Mouse (Mus musculus) CH12.LX (cell line): ENCODE measurements around the gene AI597479. TPM values are rescaled to one million over a fixed set of nuclear protein-coding genes. Genes with fewer than 3 reads are reported as not detected.

Source experiments
- DNase-seq: peaks from one replicate; pipeline ENCODE4 v3.0.0-alpha.2; 2013; ENCODE audit errors: extremely low read depth
- H3K27ac ChIP-seq: 2 replicates; pipeline ENCODE4 v1.5.1; 2012; ENCODE audit warnings: low read depth, mild to moderate bottlenecking, control low read depth, moderate library complexity; ENCODE audit not compliant: insufficient read depth
- H3K27me3 ChIP-seq: replicated peaks from 2 replicates; pipeline ENCODE3; 2012; ENCODE audit warnings: inconsistent platforms
- H3K36me3 ChIP-seq, 2 experiments: replicated peaks in 1 of 2; 2 replicates each; pipeline versions ENCODE3 to v1.6.1; 2012; ENCODE audit warnings: inconsistent platforms in 1 of 2, low read length in 1 of 2, mild to moderate bottlenecking in 1 of 2, mixed read lengths in 1 of 2, moderate library complexity in 1 of 2; ENCODE audit not compliant: control insufficient read depth in 1 of 2, insufficient read depth in 1 of 2
- H3K4me1 ChIP-seq, 2 experiments: 2 replicates each; pipeline ENCODE4 v1.6.1; 2012; ENCODE audit warnings: inconsistent platforms in 1 of 2, moderate library complexity in 1 of 2; ENCODE audit not compliant: insufficient read depth in 2 of 2, control insufficient read depth in 1 of 2
- H3K4me2 ChIP-seq: 2 replicates; pipeline ENCODE4 v1.6.1; 2012; ENCODE audit warnings: low read depth, mild to moderate bottlenecking, control low read depth; ENCODE audit not compliant: poor library complexity, insufficient read depth, severe bottlenecking
- H3K4me3 ChIP-seq, 3 experiments: fragments of 150-350 bp in 1 of 3; sonication (generic) in 1 of 3; replicated peaks in 1 of 3; 2 replicates each; pipeline versions ENCODE3 to v1.5.1; 2011 to 2012; ENCODE audit warnings: low read depth in 2 of 3, low read length in 2 of 3, mild to moderate bottlenecking in 2 of 3, moderate library complexity in 2 of 3, control low read depth in 1 of 3, improper control_type of control experiment in 1 of 3, inconsistent platforms in 1 of 3, mixed read lengths in 1 of 3; ENCODE audit not compliant: poor library complexity in 1 of 3
- H3K79me2 ChIP-seq: replicated peaks from 2 replicates; pipeline ENCODE4 v1.6.1; 2012; ENCODE audit warnings: mild to moderate bottlenecking, moderate library complexity; ENCODE audit not compliant: control insufficient read depth, poor library complexity, insufficient read depth, severe bottlenecking; ENCODE audit errors: extremely low read depth
- H3K9ac ChIP-seq: 2 replicates; pipeline ENCODE4 v1.6.1; 2012; ENCODE audit warnings: low read depth, mild to moderate bottlenecking, control low read depth, moderate library complexity; ENCODE audit not compliant: insufficient read depth
- H3K9me3 ChIP-seq: replicated peaks from 2 replicates; pipeline ENCODE3; 2012; ENCODE audit warnings: low read length, inconsistent platforms, mixed read lengths
- BHLHE40 ChIP-seq: IDR thresholded peaks from 2 replicates; pipeline ENCODE4 v1.6.1; 2011; ENCODE audit warnings: mild to moderate bottlenecking, low read depth, low read length, improper control_type of control experiment
- E2F4 ChIP-seq: IDR thresholded peaks from 2 replicates; pipeline ENCODE4 v1.6.1; 2011; ENCODE audit warnings: low read depth, low read length, improper control_type of control experiment; ENCODE audit not compliant: insufficient replicate concordance
- ELF1 ChIP-seq: IDR thresholded peaks from 2 replicates; pipeline ENCODE4 v1.6.1; 2014; ENCODE audit warnings: low read depth, mild to moderate bottlenecking, inconsistent platforms, low read length, improper control_type of control experiment
- MAZ ChIP-seq: IDR thresholded peaks from 2 replicates; pipeline ENCODE4 v1.6.1; 2012; ENCODE audit warnings: low read depth, mild to moderate bottlenecking, inconsistent platforms, low read length, improper control_type of control experiment, moderate library complexity
- NRF1 ChIP-seq: IDR thresholded peaks from 2 replicates; pipeline ENCODE4 v1.6.1; 2014; ENCODE audit warnings: low read depth, mild to moderate bottlenecking, inconsistent platforms, low read length, improper control_type of control experiment, moderate library complexity
- POLR2A ChIP-seq: IDR thresholded peaks from 2 replicates; pipeline ENCODE4 v1.6.1; 2011; ENCODE audit warnings: low read depth, mild to moderate bottlenecking, improper control_type of control experiment, low read length
- RAD21 ChIP-seq: IDR thresholded peaks from 2 replicates; pipeline ENCODE4 v1.6.1; 2011; ENCODE audit warnings: low read depth, mild to moderate bottlenecking, low read length, improper control_type of control experiment, moderate library complexity
- RCOR1 ChIP-seq: conservative IDR thresholded peaks from 2 replicates; pipeline ENCODE4 v1.6.1; 2012; ENCODE audit warnings: low read depth, mild to moderate bottlenecking, inconsistent platforms, low read length, improper control_type of control experiment
- SIN3A ChIP-seq: IDR thresholded peaks from 2 replicates; pipeline ENCODE4 v1.6.1; 2012; ENCODE audit warnings: low read length, improper control_type of control experiment, inconsistent platforms
- TCF12 ChIP-seq: IDR thresholded peaks from 2 replicates; pipeline ENCODE4 v1.6.1; 2014; ENCODE audit warnings: low read depth, mild to moderate bottlenecking, inconsistent platforms, low read length, improper control_type of control experiment
- USF1 ChIP-seq: IDR thresholded peaks from 2 replicates; pipeline ENCODE4 v1.6.1; 2014; ENCODE audit warnings: low read depth, mild to moderate bottlenecking, inconsistent platforms, low read length, improper control_type of control experiment
- ZNF384 ChIP-seq: IDR thresholded peaks from 2 replicates; pipeline ENCODE4 v1.6.1; 2012; ENCODE audit warnings: low read depth, low read length, improper control_type of control experiment, inconsistent platforms
- dilution Hi-C: fragments of 300-500 bp; cut with MboI; formaldehyde crosslinking; loops from 2 replicates; pipeline ENCODE4 v1.14.3; 2020; ENCODE audit warnings: low sequenced_read_pairs; ENCODE audit not compliant: extremely low pct_unique_long_range_greater_than_20kb, extremely low pct_ligation_motif_present
- in situ Hi-C: fragments of 300-500 bp; cut with MboI; formaldehyde crosslinking; loops from 3 replicates; pipeline ENCODE4 v1.14.3; 2019; ENCODE audit warnings: low sequenced_read_pairs, low pct_ligation_motif_present, low pct_unique_long_range_greater_than_20kb, mixed read lengths
- polyA plus RNA-seq: library from polyadenylated mRNA; unstranded; fragments of >175 nt; gene quantifications from 2 replicates; pipeline ENCODE4 v1.2.1, GENCODE M21; 2012; ENCODE audit warnings: low read depth; ENCODE audit not compliant: insufficient read length
- total RNA-seq, 2 experiments: library from RNA; depleted of rRNA; stranded (reverse); fragments of 300-350 nt in 1 of 2; fragments of >200 nt in 1 of 2; gene quantifications; 2 replicates each; pipeline ENCODE4 v1.2.3; 2012 to 2014

The AI597479 gene
- total and polyA plus RNA-seq, 3 experiments, result 19.5 to 39.8 (median 22.6) TPM

- Histone ChIP-seq H3K27ac (no peak overlapping the region), H3K27me3 (no peaks in the 10 kb centered on the region), H3K4me3 (peak overlapping the region; percentile 58 to 73 (median 73)), H3K4me2 (peak overlapping the region; percentile 52), H3K9me3 (no peaks in the 10 kb centered on the region), H3K36me3 (peaks cover 2 to 28% of the 10 kb centered on the region in 2 experiments), H3K79me2 (no peaks in the 10 kb centered on the region), H3K9ac (peak overlapping the region; percentile 55), H3K4me1 (peaks cover 5 to 23% of the 10 kb centered on the region in 2 experiments; a peak in 3 of 4 replicates)
- TF ChIP-seq ELF1 (peak; percentile 47; the same call in 1 of the 2 replicates), POLR2A (peak; percentile 55; the same call in 1 of the 2 replicates), NRF1 (peak; percentile 69), RAD21 (no peak), SIN3A (0 out of 2 replicates have a peak, but pooled peaks have one; percentile 6), USF1 (peak; percentile 60)
- dilution Hi-C loops (no loop called here), in situ Hi-C loops (no loop called here)
- DNase-seq, result peak; percentile 9
These were observed 6.2 kb upstream of the AI597479 start for GRCm38 (mm10) chr1:43092056-43093015.

- no peaks in the 10 kb centered on the region for H3K79me2 ChIP-seq
- H3K9ac ChIP-seq, result no peak overlapping the region
- TF ChIP-seq ZNF384, result no peak
- TF ChIP-seq RCOR1, result no peak
- no peak for TF ChIP-seq TCF12
- no peak for TF ChIP-seq E2F4
- TF ChIP-seq NRF1, result no peak
- TF ChIP-seq BHLHE40, result no peak
- no peak for TF ChIP-seq MAZ
- TF ChIP-seq, all 38 proteins: peak for 0
- Histone ChIP-seq H3K4me3 (no peak overlapping the region), H3K27me3 (no peaks in the 10 kb centered on the region), H3K36me3 (peaks cover 2 to 18% of the 10 kb centered on the region in 2 experiments), H3K4me2 (no peak overlapping the region), H3K9me3 (no peaks in the 10 kb centered on the region), H3K27ac (no peak overlapping the region), H3K4me1 (peaks cover 5 to 25% of the 10 kb centered on the region in 2 experiments; a peak in 3 of 4 replicates)
- in situ Hi-C loops, result no loop called here
- dilution Hi-C loops, result no loop called here
- DNase-seq, result no peak
These were observed 4.3 kb upstream of the AI597479 start for GRCm38 (mm10) chr1:43094206-43094605.
